Mouse (Mus musculus): ENCODE measurements around the gene Pde4d. TPM values are rescaled to one million over a fixed set of nuclear protein-coding genes. Genes with fewer than 3 reads are reported as not detected.

Gene Pde4d
- polyA plus RNA-seq, 1 experiment, result not detected

- no peak overlapping the region for H3K4me3 ChIP-seq (ENCODE audit: insufficient read depth, low read depth, low read length)
- no peak for TF ChIP-seq POLR2A (IDR thresholded peaks at IDR 0.05; ENCODE audit: insufficient read depth, low read depth, low read length)
- TF ChIP-seq CTCF (IDR thresholded peaks at IDR 0.05; ENCODE audit: insufficient read depth, low read depth, low read length), result no peak
- no peaks in the 10 kb centered on the region for H3K4me1 ChIP-seq (ENCODE audit: control insufficient read depth, insufficient read depth, low read length)
- no peak overlapping the region for H3K27ac ChIP-seq (ENCODE audit: insufficient read depth, low read depth, low read length)
- 54% methylated on average over 6 of the region's 6 CpGs for WGBS
Measured at GRCm38 (mm10) chr13:109181363-109181762, 731.6 kb downstream of the Pde4d start.

DNA sequence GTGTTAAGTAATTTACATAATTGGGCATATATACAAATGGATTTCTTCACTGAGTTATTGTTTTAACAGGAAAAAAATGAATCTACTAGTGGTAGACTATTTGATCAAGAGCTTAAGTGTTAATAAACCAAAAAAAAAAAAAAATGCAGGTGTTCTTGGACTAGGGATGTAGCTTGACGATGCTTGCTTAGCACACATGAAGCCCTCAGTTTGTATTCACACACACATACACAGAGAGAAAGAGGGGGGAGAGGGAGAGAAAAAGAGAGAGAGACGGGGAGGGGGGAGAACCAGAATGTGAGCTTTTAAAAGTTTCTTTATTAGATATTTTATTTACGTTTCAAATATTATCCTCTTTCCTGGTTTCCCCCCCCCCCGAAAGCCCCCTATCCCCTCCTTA is 740.9 kb downstream of the Pde4d start:
- WGBS, result 46% methylated on average over 4 of the region's 4 CpGs
- H3K4me1 ChIP-seq (ENCODE audit: control insufficient read depth, insufficient read depth, low read length), result no peaks in the 10 kb centered on the region
- TF ChIP-seq CTCF (IDR thresholded peaks at IDR 0.05; ENCODE audit: insufficient read depth, low read depth, low read length) (no peak), POLR2A (IDR thresholded peaks at IDR 0.05; ENCODE audit: insufficient read depth, low read depth, low read length) (no peak)
- H3K27ac ChIP-seq (ENCODE audit: insufficient read depth, low read depth, low read length), result no peak overlapping the region
- H3K4me3 ChIP-seq (ENCODE audit: insufficient read depth, low read depth, low read length), result no peak overlapping the region

DNA sequence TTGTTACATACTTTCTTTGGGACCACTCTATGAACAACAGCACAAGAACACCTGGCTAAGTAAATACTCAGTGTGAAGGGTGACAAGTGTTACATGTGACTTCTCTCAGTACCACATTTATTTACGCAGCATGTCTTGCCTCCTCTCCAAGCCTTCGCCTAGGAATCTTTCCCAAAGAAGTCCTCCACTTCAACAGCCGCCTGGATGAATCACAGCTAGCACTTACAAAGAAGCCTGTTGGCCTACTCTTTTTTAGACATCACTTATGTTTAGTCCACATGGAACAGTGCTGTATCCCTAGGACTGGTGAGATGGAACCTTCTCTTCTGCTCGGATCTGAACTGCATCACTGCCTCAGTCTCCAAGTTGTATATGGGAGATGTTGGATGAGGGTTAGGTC is 741.4 kb downstream of the Pde4d start:
- H3K27ac ChIP-seq (ENCODE audit: insufficient read depth, low read depth, low read length), result no peak overlapping the region
- no peaks in the 10 kb centered on the region for H3K4me1 ChIP-seq (ENCODE audit: control insufficient read depth, insufficient read depth, low read length)
- no peak for TF ChIP-seq POLR2A (IDR thresholded peaks at IDR 0.05; ENCODE audit: insufficient read depth, low read depth, low read length)
- TF ChIP-seq CTCF (IDR thresholded peaks at IDR 0.05; ENCODE audit: insufficient read depth, low read depth, low read length), result no peak
- WGBS, result 65% methylated on average over 4 of the region's 4 CpGs
- H3K4me3 ChIP-seq (ENCODE audit: insufficient read depth, low read depth, low read length), result no peak overlapping the region

- WGBS, result 58% methylated on average over 9 of the region's 9 CpGs
- Histone ChIP-seq H3K4me1 (ENCODE audit: control insufficient read depth, insufficient read depth, low read length) (no peaks in the 10 kb centered on the region), H3K4me3 (ENCODE audit: insufficient read depth, low read depth, low read length) (no peak overlapping the region), H3K27ac (ENCODE audit: insufficient read depth, low read depth, low read length) (no peak overlapping the region)
- TF ChIP-seq CTCF (IDR thresholded peaks at IDR 0.05; ENCODE audit: insufficient read depth, low read depth, low read length), result no peak
- TF ChIP-seq POLR2A (IDR thresholded peaks at IDR 0.05; ENCODE audit: insufficient read depth, low read depth, low read length), result no peak
Measured at GRCm38 (mm10) chr13:109205541-109205940, 755.8 kb downstream of the Pde4d start.

GRCm38 (mm10) chr13:109208607-109209006 is 758.9 kb downstream of the Pde4d start:
- Histone ChIP-seq H3K4me1 (ENCODE audit: control insufficient read depth, insufficient read depth, low read length) (no peaks in the 10 kb centered on the region), H3K4me3 (ENCODE audit: insufficient read depth, low read depth, low read length) (no peak overlapping the region), H3K27ac (ENCODE audit: insufficient read depth, low read depth, low read length) (no peak overlapping the region)
- TF ChIP-seq POLR2A (IDR thresholded peaks at IDR 0.05; ENCODE audit: insufficient read depth, low read depth, low read length), result no peak
- TF ChIP-seq CTCF (IDR thresholded peaks at IDR 0.05; ENCODE audit: insufficient read depth, low read depth, low read length), result no peak
- WGBS, result 96% methylated on average over 16 of the region's 16 CpGs

DNA sequence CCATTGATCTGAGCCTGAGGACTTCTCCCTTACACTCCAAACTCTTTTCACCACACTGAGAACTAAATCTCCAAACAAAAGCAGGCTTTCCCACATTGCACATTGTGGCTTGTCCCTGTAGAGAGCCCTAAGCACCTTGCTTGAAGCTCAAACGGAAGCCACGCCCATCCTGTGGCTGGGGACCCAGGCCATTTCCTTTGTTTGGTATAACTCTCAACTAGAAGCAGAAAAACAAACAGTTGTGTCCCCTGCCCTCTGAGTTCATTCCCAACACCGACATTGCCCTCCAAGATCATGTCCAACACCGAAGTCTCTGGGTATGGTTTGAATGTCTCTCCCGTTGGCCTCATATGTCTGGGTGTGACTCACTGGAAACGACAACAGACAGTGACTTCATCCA is 759.7 kb downstream of the Pde4d start:
- H3K27ac ChIP-seq (ENCODE audit: insufficient read depth, low read depth, low read length), result no peak overlapping the region
- WGBS, result 76% methylated on average over 6 of the region's 6 CpGs
- H3K4me1 ChIP-seq (ENCODE audit: control insufficient read depth, insufficient read depth, low read length), result no peaks in the 10 kb centered on the region
- H3K4me3 ChIP-seq (ENCODE audit: insufficient read depth, low read depth, low read length), result no peak overlapping the region
- TF ChIP-seq POLR2A (IDR thresholded peaks at IDR 0.05; ENCODE audit: insufficient read depth, low read depth, low read length) (no peak), CTCF (IDR thresholded peaks at IDR 0.05; ENCODE audit: insufficient read depth, low read depth, low read length) (no peak)

DNA sequence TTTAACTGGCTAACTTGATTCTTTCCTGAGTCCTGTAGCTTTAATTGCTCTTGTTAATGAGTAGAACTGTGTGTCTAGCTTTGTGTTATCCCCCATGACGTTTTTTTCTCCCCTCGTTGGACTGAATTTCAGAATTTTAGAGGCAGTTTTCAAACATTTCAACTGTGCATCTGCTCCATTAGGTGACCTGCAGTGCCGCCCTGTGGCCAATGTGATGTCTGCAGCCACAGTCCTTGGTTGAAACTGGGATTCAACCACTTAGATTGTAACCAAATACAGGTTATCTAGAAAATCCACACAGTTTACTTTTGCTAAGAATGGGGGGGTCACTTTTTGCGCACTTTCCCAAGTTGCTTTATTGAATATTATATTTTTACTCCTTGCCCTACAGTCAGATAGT is 760.7 kb downstream of the Pde4d start:
- TF ChIP-seq CTCF (IDR thresholded peaks at IDR 0.05; ENCODE audit: insufficient read depth, low read depth, low read length), result 0 out of 2 replicates have a peak, but pooled peaks have one; percentile 42
- no peak for TF ChIP-seq POLR2A (IDR thresholded peaks at IDR 0.05; ENCODE audit: insufficient read depth, low read depth, low read length)
- 2% methylated on average over 4 of the region's 4 CpGs for WGBS
- no peak overlapping the region for H3K27ac ChIP-seq (ENCODE audit: insufficient read depth, low read depth, low read length)
- no peaks in the 10 kb centered on the region for H3K4me1 ChIP-seq (ENCODE audit: control insufficient read depth, insufficient read depth, low read length)
- no peak overlapping the region for H3K4me3 ChIP-seq (ENCODE audit: insufficient read depth, low read depth, low read length)

- no peak for TF ChIP-seq CTCF (IDR thresholded peaks at IDR 0.05; ENCODE audit: insufficient read depth, low read depth, low read length)
- TF ChIP-seq POLR2A (IDR thresholded peaks at IDR 0.05; ENCODE audit: insufficient read depth, low read depth, low read length), result no peak
- WGBS, result 70% methylated on average over 8 of the region's 8 CpGs
- Histone ChIP-seq H3K4me1 (ENCODE audit: control insufficient read depth, insufficient read depth, low read length) (no peaks in the 10 kb centered on the region), H3K4me3 (ENCODE audit: insufficient read depth, low read depth, low read length) (no peak overlapping the region), H3K27ac (ENCODE audit: insufficient read depth, low read depth, low read length) (no peak overlapping the region)
Measured at GRCm38 (mm10) chr13:109211471-109211870, 761.7 kb downstream of the Pde4d start.

DNA sequence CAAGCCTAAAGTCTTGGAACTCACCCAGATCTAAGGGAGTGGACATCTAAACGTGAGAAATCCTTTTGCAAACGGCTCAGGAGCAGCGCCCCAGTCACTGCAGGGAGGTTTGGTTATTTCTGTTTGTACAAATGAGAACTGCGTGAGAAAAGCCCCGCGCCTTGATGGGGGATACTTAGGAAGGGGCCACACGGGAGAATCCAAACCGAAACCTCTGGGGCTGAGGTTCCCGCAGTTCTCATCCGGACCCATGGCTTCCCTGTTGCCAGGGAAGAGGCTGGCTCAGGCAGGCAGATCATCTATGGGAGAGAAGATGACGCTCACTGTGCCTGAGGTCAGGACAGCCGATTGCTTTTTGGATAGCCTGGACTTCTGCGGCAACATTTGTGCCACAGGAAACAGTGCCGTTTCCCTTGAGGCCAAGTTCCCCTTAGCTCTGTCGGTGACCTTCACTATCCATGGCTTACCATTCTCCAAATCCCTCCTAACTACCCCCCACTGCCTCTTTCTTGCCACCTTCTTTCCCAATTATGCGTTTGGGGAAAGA is 762.3 kb downstream of the Pde4d start:
- 52% methylated on average over 16 of the region's 16 CpGs for WGBS
- no peak overlapping the region for H3K4me3 ChIP-seq (ENCODE audit: insufficient read depth, low read depth, low read length)
- no peak for TF ChIP-seq POLR2A (IDR thresholded peaks at IDR 0.05; ENCODE audit: insufficient read depth, low read depth, low read length)
- TF ChIP-seq CTCF (IDR thresholded peaks at IDR 0.05; ENCODE audit: insufficient read depth, low read depth, low read length), result no peak
- H3K4me1 ChIP-seq (ENCODE audit: control insufficient read depth, insufficient read depth, low read length), result no peaks in the 10 kb centered on the region
- H3K27ac ChIP-seq (ENCODE audit: insufficient read depth, low read depth, low read length), result no peak overlapping the region
